ENCODE assay signal across 17 mouse cellular contexts in genomic region chr5:135845676-135846320, GRCm38 (mm10). TPM values are rescaled to one million over a fixed set of nuclear protein-coding genes. Genes with fewer than 3 reads are reported as not detected.
"Had no signal": no experiment of that assay in that cellular context is flagged by ENCODE, and none has a peak within 500 bp of the region (broad histone marks: within the 10 kb centered on the region; RNA-seq: fewer than 3 reads in every experiment).

No protein-coding gene starts in this region.

- DNase-seq: kidney, adult 9 months; kidney, postnatal 10 days; kidney, postnatal 4 days; liver; liver, embryonic 13.5 days; liver, postnatal 0 days; lung, postnatal 14 days; retina, postnatal 1 day; right cerebral cortex, postnatal 14 days; thymus, postnatal 4 days had no signal

- H3K27ac ChIP-seq: layer of hippocampus, adult 2 months; limb, embryonic 12.5 days; liver, embryonic 13.5 days; lung, embryonic 15.5 days; macrophage; neural tube, embryonic 12.5 days; stomach, embryonic 15.5 days had no signal

- H3K36me3 ChIP-seq: limb, embryonic 12.5 days; liver, embryonic 13.5 days; lung, embryonic 15.5 days; stomach, embryonic 15.5 days had no signal

- H3K9me3 ChIP-seq: lung, embryonic 15.5 days; stomach, embryonic 15.5 days had no signal

- H3K27me3 ChIP-seq: neural tube, embryonic 12.5 days had no signal

- H3K9ac ChIP-seq: limb, embryonic 12.5 days; liver, embryonic 13.5 days; liver, postnatal 0 days; lung, embryonic 15.5 days; neural tube, embryonic 12.5 days; stomach, embryonic 15.5 days had no signal

- ATAC-seq: liver, postnatal 0 days had no signal

- H3K4me1 ChIP-seq: liver, embryonic 13.5 days; lung, embryonic 15.5 days; megakaryocyte, embryonic 14.5 days; stomach, embryonic 15.5 days had no signal

- H3K4me3 ChIP-seq: layer of hippocampus, adult 2 months; limb, embryonic 12.5 days; liver, embryonic 13.5 days; lung, embryonic 15.5 days; megakaryocyte, embryonic 14.5 days; neural tube, embryonic 12.5 days; stomach, embryonic 15.5 days had no signal

- H3K4me2 ChIP-seq: limb, embryonic 12.5 days; liver, embryonic 13.5 days; lung, embryonic 15.5 days; neural tube, embryonic 12.5 days; stomach, embryonic 15.5 days had no signal

RNA-seq across cellular contexts. Expression of gene Srrm3, which starts 39.1 kb away (rescaled TPM):
- polyA plus RNA-seq: liver, embryonic 13.5 days; liver, postnatal 0 days; macrophage had no signal
